Mouse (Mus musculus): ENCODE measurements at regions not wholly inside any gene's neighbourhood (a gene's known extent, or its start where the extent isn't known, plus 50 kb on each side); places are given as distances from the start of the nearest gene placed in this dataset.

DNA sequence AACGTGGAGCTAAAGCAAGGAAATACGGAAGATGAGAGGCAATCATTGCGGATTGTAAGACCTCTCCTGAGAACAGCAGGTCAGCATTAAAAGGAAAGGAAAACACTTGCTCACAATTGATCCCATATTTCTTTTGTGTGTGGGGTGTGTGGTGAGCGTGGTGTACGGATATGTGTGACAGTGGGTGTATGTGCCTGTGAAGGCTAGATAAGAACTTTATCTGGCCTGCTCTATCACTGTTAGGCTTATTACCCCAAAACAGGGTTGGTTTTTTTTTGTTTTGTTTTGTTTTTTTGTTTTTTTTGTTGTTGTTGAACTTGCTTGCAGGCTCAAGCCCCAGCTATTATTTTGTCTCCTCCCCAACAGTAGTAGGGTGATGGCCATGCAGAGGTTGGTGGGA, 102.5 kb downstream of the Uchl5 start:
- peak; percentile 5 for DNase-seq (ENCODE audit: low read depth)

DNA sequence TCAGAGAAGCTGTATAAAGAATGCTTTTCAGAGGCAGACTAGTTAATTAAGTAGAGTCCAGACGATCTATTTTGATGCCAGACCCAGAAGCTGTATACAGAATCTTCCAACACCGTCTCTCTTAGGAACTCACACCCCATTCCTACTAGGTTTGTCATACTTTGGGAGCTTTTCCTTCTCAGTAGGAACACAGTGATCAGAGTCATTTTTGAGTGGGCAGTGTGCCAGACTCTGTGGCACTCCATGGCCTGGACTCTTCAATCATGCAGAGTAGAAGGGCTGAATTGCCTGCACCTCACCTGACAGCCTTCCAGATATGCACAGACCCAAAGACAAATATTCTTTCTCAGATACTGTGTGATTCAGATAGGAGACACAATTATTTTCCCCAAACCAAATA, 101.2 kb downstream of the Uchl5 start:
- DNase-seq (ENCODE audit: low read depth) = no peak

DNA sequence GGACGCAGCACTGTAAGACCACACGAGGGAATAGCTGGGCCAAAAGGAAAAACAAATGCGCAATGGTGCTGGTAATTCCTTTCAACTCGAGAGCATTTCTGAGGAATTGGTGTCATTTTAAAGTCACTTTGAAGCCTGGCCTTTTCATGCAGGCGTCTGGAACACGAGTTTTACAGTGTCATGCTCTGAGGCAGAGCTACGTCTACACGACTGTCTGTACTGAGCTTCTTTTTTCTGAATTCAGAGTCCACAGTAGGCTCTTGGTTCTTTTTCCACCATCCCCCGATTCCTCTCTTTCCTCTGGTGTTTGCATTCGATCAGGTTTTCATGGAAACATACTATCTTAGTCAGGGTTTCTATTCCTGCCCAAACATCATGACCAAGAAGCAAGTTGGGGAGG, 83.2 kb downstream of the Uchl5 start:
- DNase-seq (ENCODE audit: low read depth) = no peak

DNA sequence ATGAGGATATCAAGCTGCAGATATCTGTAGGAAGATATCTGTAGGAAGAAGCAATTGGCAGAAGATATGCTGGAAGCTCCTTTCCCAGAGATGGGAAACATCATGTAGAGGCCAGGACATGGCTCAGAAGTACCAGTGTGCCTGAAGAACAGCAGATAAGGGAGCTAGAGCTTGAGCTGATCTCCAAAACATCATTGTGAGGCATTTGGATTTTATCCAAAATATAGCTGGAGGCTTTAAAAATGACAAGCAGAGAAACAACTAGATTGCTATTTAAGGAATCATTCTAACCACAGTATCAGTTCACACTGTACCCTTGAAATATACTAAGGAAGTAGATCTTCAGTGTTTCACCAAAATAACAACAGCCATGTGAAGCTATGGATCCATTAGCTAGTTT, 81.5 kb downstream of the Uchl5 start:
- DNase-seq (ENCODE audit: low read depth) = no peak
